Mouse (Mus musculus) neural tube, embryonic 14.5 days (tissue): ENCODE measurements at regions not wholly inside any gene's neighbourhood (a gene's known extent, or its start where the extent isn't known, plus 50 kb on each side); places are given as distances from the start of the nearest gene placed in this dataset.
"Not testable (repeated sequence)": the region's sequence is repeated elsewhere in the genome, so short reads cannot be mapped to it uniquely, and the experiment has no call there.

Experiments
- ATAC-seq: fragments of 200-750 bp; cut with Nextera tagmentation; 2 replicates; pipeline ENCODE4 v1.8.0; 2017; ENCODE audit warnings: low read depth, mild to moderate bottlenecking, moderate TSS enrichment, moderate library complexity
- H3K27ac ChIP-seq: fragments of 300-500 bp; sonication (generic); 2 replicates; pipeline ENCODE4 v1.5.1; 2014; ENCODE audit warnings: low read depth, mild to moderate bottlenecking, control low read depth, low read length, moderate library complexity, mixed read lengths
- H3K27me3 ChIP-seq: fragments of 300-500 bp; sonication (generic); 2 replicates; pipeline ENCODE4 v1.6.1; 2014; ENCODE audit warnings: low read length; ENCODE audit not compliant: control insufficient read depth, insufficient read depth
- H3K36me3 ChIP-seq: fragments of 300-500 bp; sonication (generic); 2 replicates; pipeline ENCODE4 v1.6.1; 2014; ENCODE audit warnings: low read length, mixed read lengths; ENCODE audit not compliant: control insufficient read depth, insufficient read depth
- H3K4me1 ChIP-seq: fragments of 300-500 bp; sonication (generic); 2 replicates; pipeline ENCODE4 v1.6.1; 2014; ENCODE audit warnings: low read length; ENCODE audit not compliant: control insufficient read depth, insufficient read depth
- H3K4me2 ChIP-seq: fragments of 300-500 bp; sonication (generic); 2 replicates; pipeline ENCODE4 v1.6.1; 2014; ENCODE audit warnings: mild to moderate bottlenecking, low read depth, low read length, control low read depth
- H3K4me3 ChIP-seq: fragments of 300-500 bp; sonication (generic); 2 replicates; pipeline ENCODE4 v1.5.1; 2014; ENCODE audit warnings: low read depth, low read length, control low read depth, mixed read lengths
- H3K9ac ChIP-seq: fragments of 300-500 bp; sonication (generic); replicated peaks from 2 replicates; pipeline ENCODE4 v1.6.1; 2014; ENCODE audit warnings: low read depth, mild to moderate bottlenecking, control low read depth, low read length, mixed read lengths
- H3K9me3 ChIP-seq: fragments of 300-500 bp; sonication (generic); 2 replicates; pipeline ENCODE4 v1.6.1; 2016; ENCODE audit warnings: low read length; ENCODE audit not compliant: control insufficient read depth
- WGBS: fragments of 180-500 bp; shearing (Covaris S2); extraction: QIAGEN DNeasy Blood & Tissue Kit; methylation state at CpG from one replicate; pipeline ENCODE4 v1.1.7; 2014; 5-methylcytosine and 5-hydroxymethylcytosine counted together

DNA sequence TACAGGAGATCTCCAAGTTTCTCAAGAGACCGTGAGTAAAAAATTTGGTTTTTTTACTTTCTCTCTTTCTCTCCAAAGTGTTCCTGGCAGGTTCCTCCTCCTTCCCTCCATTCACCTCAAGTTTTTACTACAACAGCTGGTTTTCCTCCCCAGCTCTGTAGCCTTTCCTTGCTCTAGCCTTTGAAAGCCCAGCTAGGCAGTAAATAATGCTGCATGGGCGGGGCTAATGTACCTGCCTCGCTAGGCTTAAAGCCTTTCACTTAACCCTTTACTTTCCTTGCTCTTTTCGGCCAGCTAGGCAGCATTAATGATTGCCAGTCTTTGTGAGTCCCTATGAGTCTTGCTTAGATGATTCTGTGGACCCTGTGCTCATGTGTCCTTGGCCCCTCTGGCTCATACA, 720.0 kb upstream of the Adam24 start:
- no peak overlapping the region for H3K4me3 ChIP-seq
- no peak overlapping the region for H3K9ac ChIP-seq
- no peak for ATAC-seq
- H3K9me3 ChIP-seq: no peaks in the 10 kb centered on the region
- no peaks in the 10 kb centered on the region for H3K36me3 ChIP-seq
- H3K4me1 ChIP-seq: no peaks in the 10 kb centered on the region
- H3K27me3 ChIP-seq: no peaks in the 10 kb centered on the region
- WGBS: 37% methylated on average over 4 of the region's 4 CpGs
- no peak overlapping the region for H3K27ac ChIP-seq
- H3K4me2 ChIP-seq: no peak overlapping the region

DNA sequence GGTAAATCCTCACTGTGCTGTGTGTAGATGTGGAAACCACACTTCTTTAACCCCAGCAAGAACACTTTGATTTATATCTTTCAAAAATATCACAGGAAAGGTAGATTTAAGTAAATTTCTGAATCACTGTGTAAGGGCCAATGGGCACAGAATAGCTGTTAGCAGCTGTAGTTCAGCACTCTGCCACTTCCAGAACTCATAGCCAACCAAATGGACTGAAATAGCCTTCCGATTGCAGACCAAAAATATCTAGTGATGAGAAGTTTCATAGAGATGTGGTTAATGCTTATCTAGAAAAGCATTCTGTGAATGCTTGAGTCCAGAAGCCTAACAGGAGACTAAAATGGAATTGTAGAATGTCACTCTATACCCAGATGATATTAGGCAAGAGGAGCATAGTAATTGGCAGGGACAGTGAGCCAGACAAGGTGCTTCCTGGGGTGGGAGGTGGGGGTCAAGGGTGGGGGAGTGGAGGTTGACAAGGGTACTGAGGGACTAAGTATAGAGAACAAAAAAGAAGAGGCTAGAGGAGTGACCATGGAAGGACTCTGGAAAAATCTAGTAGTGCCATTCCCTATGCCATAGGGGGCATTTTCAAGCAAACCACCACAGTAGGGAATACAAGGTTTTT, 669.6 kb upstream of the Adam24 start:
- Histone ChIP-seq H3K4me1 (no peaks in the 10 kb centered on the region), H3K9me3 (no peaks in the 10 kb centered on the region), H3K9ac (no peak overlapping the region), H3K27me3 (no peaks in the 10 kb centered on the region), H3K4me3 (no peak overlapping the region), H3K4me2 (no peak overlapping the region), H3K27ac (no peak overlapping the region), H3K36me3 (no peaks in the 10 kb centered on the region)
- no peak for ATAC-seq
- 86% methylated on average over 1 of the region's 1 CpGs for WGBS

DNA sequence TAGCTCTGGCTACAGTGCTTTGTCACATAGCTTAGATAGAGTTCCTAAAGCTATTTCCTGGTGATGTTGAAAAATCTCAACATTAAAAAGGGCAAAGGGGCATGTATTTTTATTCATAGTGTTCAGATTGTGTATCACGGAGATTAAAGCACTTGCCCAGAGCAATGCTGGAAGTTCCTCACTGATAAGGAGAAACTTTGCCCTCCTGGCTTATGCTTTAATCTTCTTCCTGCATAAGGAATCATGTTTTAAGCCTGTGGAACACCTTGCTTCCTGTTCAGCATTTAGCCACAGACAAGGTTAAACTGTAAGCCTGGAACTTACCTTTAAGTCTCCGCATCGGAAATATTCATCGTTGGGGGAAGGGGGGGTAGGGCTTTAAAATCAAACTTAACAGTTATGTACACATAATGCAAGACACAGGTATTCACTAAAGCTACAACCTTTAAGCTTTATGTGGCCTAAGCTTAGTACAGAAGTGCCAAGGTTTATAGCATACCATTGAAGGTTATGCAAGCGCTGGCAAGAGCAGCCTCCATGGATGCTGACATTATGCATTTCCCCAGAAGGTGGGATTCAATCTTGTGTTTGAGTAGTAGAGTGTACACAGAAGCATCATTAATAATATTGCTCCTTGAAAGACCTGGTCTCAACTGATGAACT, 655.5 kb upstream of the Adam24 start:
- Histone ChIP-seq H3K4me1 (no peaks in the 10 kb centered on the region), H3K27ac (no peak overlapping the region), H3K9ac (no peak overlapping the region), H3K36me3 (no peaks in the 10 kb centered on the region), H3K4me3 (no peak overlapping the region), H3K4me2 (no peak overlapping the region), H3K9me3 (no peaks in the 10 kb centered on the region), H3K27me3 (no peaks in the 10 kb centered on the region)
- ATAC-seq: no peak
- 95% methylated on average over 5 of the region's 5 CpGs for WGBS

DNA sequence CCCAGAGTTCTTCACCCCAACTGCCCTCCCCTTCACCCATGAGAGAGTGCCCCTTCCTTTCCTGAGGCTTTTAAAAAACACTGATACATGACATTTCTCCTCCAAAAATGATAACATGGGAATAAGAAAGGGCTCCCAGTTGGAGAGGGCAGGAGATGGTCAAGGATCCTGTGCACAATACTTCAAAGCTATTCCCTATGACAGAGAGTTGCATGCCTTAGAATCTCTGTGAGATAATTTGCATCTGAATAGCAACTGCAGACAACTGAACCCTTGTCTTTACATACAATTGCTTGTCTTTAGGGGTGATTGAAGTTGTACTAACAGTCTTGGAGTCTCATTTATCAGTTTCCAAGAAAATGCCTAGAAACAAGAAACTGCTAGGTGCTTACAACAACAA, 610.7 kb upstream of the Adam24 start:
- no peak overlapping the region for H3K4me2 ChIP-seq
- H3K9ac ChIP-seq: no peak overlapping the region
- no peaks in the 10 kb centered on the region for H3K27me3 ChIP-seq
- no peak overlapping the region for H3K27ac ChIP-seq
- H3K36me3 ChIP-seq: no peaks in the 10 kb centered on the region
- H3K9me3 ChIP-seq: no peaks in the 10 kb centered on the region
- ATAC-seq: no peak
- H3K4me3 ChIP-seq: no peak overlapping the region
- H3K4me1 ChIP-seq: no peaks in the 10 kb centered on the region

DNA sequence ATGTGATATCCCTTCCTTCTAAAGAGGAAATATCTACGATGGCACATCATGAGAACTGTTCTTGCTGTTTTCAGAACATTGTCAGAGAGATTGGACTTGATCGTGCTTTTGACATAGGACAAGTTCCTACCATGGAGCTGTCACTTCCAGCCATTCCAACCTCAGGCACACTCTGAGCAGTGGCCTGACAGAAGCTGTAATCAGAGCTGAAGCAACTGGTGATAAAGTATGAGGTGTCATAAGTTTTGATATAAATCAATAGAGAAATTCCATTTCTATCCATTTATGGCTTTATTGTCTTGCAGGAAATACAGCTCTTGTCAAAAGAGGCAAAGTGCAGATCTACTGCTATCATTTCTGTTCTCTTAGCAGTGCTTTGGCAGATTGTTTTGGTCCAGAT, 603.7 kb upstream of the Adam24 start:
- H3K4me3 ChIP-seq: no peak overlapping the region
- 93% methylated on average over 2 of the region's 2 CpGs for WGBS
- no peak for ATAC-seq

DNA sequence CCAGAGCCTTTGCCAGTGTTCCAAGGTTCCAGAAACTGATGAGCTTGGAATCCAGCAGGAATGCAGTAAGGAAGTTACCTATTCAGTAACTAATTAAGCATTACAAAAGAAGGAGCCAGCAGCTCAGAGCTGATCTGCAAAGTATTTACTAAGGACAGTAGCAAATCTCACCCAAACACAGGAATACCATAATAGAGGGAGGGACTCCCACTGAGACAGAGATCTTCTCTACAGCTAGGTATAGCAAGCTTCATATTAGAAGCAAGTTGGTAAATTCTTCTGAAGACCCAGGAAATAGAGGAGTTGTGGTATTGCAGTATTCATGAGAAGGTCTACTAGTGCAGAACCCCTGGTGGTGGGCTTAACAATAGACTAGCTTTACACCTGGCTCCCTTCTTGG, 593.9 kb upstream of the Adam24 start:
- H3K9ac ChIP-seq, H3K27ac ChIP-seq, H3K4me1 ChIP-seq, H3K4me3 ChIP-seq, ATAC-seq, H3K36me3 ChIP-seq, H3K27me3 ChIP-seq, H3K4me2 ChIP-seq, H3K9me3 ChIP-seq: not testable (repeated sequence)

More for the DNA sequence above, 603.7 kb upstream of the Adam24 start:
- Histone ChIP-seq H3K4me1 (no peaks in the 10 kb centered on the region), H3K4me2 (no peak overlapping the region), H3K9me3 (no peaks in the 10 kb centered on the region), H3K9ac (no peak overlapping the region), H3K27me3 (no peaks in the 10 kb centered on the region), H3K36me3 (no peaks in the 10 kb centered on the region), H3K27ac (no peak overlapping the region)

DNA sequence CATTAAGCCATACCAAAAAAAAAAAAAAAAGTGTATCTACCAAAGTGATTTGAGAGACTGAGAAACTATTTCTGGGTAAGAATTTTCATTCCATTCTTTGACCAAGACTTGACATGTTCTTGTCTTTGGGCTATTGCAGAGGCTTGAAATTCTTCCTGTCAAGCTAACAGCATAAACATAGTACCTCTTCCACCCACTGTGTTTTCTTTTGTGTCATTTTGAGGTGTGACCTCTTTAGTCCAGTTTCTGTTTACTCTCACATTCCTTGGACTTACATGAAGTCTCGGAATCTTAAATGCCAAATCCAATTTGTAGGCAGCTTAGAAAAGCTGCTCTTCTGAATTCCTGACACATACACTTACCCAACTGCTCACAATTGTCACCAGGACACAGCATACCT, 590.7 kb upstream of the Adam24 start:
- WGBS: 78% methylated on average over 1 of the region's 1 CpGs

DNA sequence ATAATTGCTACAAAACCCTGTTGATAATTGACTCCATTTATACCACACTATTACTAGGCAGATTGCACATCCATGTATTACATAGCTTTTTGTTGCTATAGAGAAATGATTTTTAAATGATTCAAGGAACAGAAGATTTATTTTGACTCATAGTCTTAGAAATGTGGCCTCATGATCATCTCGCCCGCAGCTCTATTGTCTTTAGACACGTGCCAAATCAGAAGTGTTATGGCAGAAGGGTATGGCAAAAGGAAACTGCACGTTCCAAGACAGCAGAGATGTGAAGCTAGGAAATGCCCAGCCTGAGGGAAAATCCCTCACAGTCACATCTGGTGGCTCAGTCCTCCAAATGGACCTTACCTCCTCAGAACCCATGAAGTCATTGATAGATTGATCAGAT, 585.5 kb upstream of the Adam24 start:
- Histone ChIP-seq H3K4me1 (no peaks in the 10 kb centered on the region), H3K4me3 (no peak overlapping the region), H3K4me2 (no peak overlapping the region), H3K9ac (no peak overlapping the region), H3K27me3 (no peaks in the 10 kb centered on the region), H3K27ac (no peak overlapping the region), H3K36me3 (no peaks in the 10 kb centered on the region), H3K9me3 (no peaks in the 10 kb centered on the region)
- ATAC-seq: no peak
- 85% methylated on average over 4 of the region's 4 CpGs for WGBS

More for the DNA sequence above, 590.7 kb upstream of the Adam24 start:
- Histone ChIP-seq H3K27ac (no peak overlapping the region), H3K4me2 (no peak overlapping the region), H3K9ac (no peak overlapping the region), H3K27me3 (no peaks in the 10 kb centered on the region), H3K4me3 (no peak overlapping the region), H3K9me3 (no peaks in the 10 kb centered on the region), H3K4me1 (no peaks in the 10 kb centered on the region), H3K36me3 (no peaks in the 10 kb centered on the region)
- ATAC-seq: no peak

DNA sequence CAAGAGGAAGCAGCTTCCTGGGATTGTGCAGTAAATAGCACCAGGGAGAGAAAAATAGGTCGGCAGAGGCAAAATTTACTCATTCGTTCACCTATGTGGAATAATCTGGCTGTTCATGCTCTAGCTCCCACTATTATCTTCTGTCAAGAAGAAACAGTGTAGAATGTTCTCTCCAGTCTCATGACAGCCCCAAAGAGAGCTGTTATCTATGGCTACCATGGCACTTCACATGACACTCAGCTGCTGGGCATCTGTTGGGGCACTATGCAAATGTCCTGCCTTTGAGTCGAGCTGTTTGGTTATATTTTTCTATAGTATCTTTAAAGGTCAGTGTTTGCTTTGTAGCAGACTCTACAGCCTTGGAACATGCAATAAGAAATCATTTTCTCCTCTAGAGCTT, 550.5 kb upstream of the Adam24 start:
- no peaks in the 10 kb centered on the region for H3K27me3 ChIP-seq
- WGBS: 76% methylated on average over 3 of the region's 3 CpGs
- H3K4me3 ChIP-seq: no peak overlapping the region
- ATAC-seq: no peak
- H3K4me1 ChIP-seq: no peaks in the 10 kb centered on the region
- no peaks in the 10 kb centered on the region for H3K9me3 ChIP-seq
- H3K36me3 ChIP-seq: no peaks in the 10 kb centered on the region
- H3K4me2 ChIP-seq: no peak overlapping the region
- H3K27ac ChIP-seq: no peak overlapping the region
- no peak overlapping the region for H3K9ac ChIP-seq
